Mouse (Mus musculus) CH12.LX (cell line): ENCODE results near the gene Mapk8ip3. TPM values are rescaled to one million over a fixed set of nuclear protein-coding genes. Genes with fewer than 3 reads are reported as not detected.

Experiments used
- DNase-seq: peaks from one replicate; pipeline ENCODE4 v3.0.0-alpha.2; 2013; ENCODE audit errors: extremely low read depth
- H3K27ac ChIP-seq: 2 replicates; pipeline ENCODE4 v1.5.1; 2012; ENCODE audit warnings: low read depth, mild to moderate bottlenecking, control low read depth, moderate library complexity; ENCODE audit not compliant: insufficient read depth
- H3K27me3 ChIP-seq: replicated peaks from 2 replicates; pipeline ENCODE3; 2012; ENCODE audit warnings: inconsistent platforms
- H3K36me3 ChIP-seq, 2 experiments: replicated peaks in 1 of 2; 2 replicates each; pipeline versions ENCODE3 to v1.6.1; 2012; ENCODE audit warnings: inconsistent platforms in 1 of 2, low read length in 1 of 2, mild to moderate bottlenecking in 1 of 2, mixed read lengths in 1 of 2, moderate library complexity in 1 of 2; ENCODE audit not compliant: control insufficient read depth in 1 of 2, insufficient read depth in 1 of 2
- H3K4me1 ChIP-seq, 2 experiments: 2 replicates each; pipeline ENCODE4 v1.6.1; 2012; ENCODE audit warnings: inconsistent platforms in 1 of 2, moderate library complexity in 1 of 2; ENCODE audit not compliant: insufficient read depth in 2 of 2, control insufficient read depth in 1 of 2
- H3K4me2 ChIP-seq: 2 replicates; pipeline ENCODE4 v1.6.1; 2012; ENCODE audit warnings: low read depth, mild to moderate bottlenecking, control low read depth; ENCODE audit not compliant: poor library complexity, insufficient read depth, severe bottlenecking
- H3K4me3 ChIP-seq, 3 experiments: fragments of 150-350 bp in 1 of 3; sonication (generic) in 1 of 3; replicated peaks in 1 of 3; 2 replicates each; pipeline versions ENCODE3 to v1.5.1; 2011 to 2012; ENCODE audit warnings: low read depth in 2 of 3, low read length in 2 of 3, mild to moderate bottlenecking in 2 of 3, moderate library complexity in 2 of 3, control low read depth in 1 of 3, improper control_type of control experiment in 1 of 3, inconsistent platforms in 1 of 3, mixed read lengths in 1 of 3; ENCODE audit not compliant: poor library complexity in 1 of 3
- H3K79me2 ChIP-seq: replicated peaks from 2 replicates; pipeline ENCODE4 v1.6.1; 2012; ENCODE audit warnings: mild to moderate bottlenecking, moderate library complexity; ENCODE audit not compliant: control insufficient read depth, poor library complexity, insufficient read depth, severe bottlenecking; ENCODE audit errors: extremely low read depth
- H3K9ac ChIP-seq: 2 replicates; pipeline ENCODE4 v1.6.1; 2012; ENCODE audit warnings: low read depth, mild to moderate bottlenecking, control low read depth, moderate library complexity; ENCODE audit not compliant: insufficient read depth
- H3K9me3 ChIP-seq: replicated peaks from 2 replicates; pipeline ENCODE3; 2012; ENCODE audit warnings: low read length, inconsistent platforms, mixed read lengths
- CTCF ChIP-seq, 2 experiments: IDR thresholded peaks in 1 of 2; conservative IDR thresholded peaks in 1 of 2; 2 replicates each; pipeline ENCODE4 v1.5.1; 2011 to 2012; ENCODE audit warnings: low read depth in 2 of 2, low read length in 2 of 2, improper control_type of control experiment in 1 of 2, inconsistent platforms in 1 of 2, mild to moderate bottlenecking in 1 of 2, moderate library complexity in 1 of 2
- JUND ChIP-seq: conservative IDR thresholded peaks from 2 replicates; pipeline ENCODE4 v1.6.1; 2011; ENCODE audit warnings: low read depth, low read length, improper control_type of control experiment
- MYC ChIP-seq: IDR thresholded peaks from 2 replicates; pipeline ENCODE4 v1.6.1; 2011; ENCODE audit warnings: low read depth, mild to moderate bottlenecking, improper control_type of control experiment, low read length
- SIN3A ChIP-seq: IDR thresholded peaks from 2 replicates; pipeline ENCODE4 v1.6.1; 2012; ENCODE audit warnings: low read length, improper control_type of control experiment, inconsistent platforms
- TCF12 ChIP-seq: IDR thresholded peaks from 2 replicates; pipeline ENCODE4 v1.6.1; 2014; ENCODE audit warnings: low read depth, mild to moderate bottlenecking, inconsistent platforms, low read length, improper control_type of control experiment
- USF1 ChIP-seq: IDR thresholded peaks from 2 replicates; pipeline ENCODE4 v1.6.1; 2014; ENCODE audit warnings: low read depth, mild to moderate bottlenecking, inconsistent platforms, low read length, improper control_type of control experiment
- USF2 ChIP-seq: conservative IDR thresholded peaks from 2 replicates; pipeline ENCODE4 v1.6.1; 2011; ENCODE audit warnings: low read depth, low read length, improper control_type of control experiment
- ZKSCAN1 ChIP-seq: IDR thresholded peaks from 2 replicates; pipeline ENCODE4 v1.6.1; 2012; ENCODE audit warnings: low read depth, inconsistent platforms, low read length, improper control_type of control experiment, borderline replicate concordance
- ZNF384 ChIP-seq: IDR thresholded peaks from 2 replicates; pipeline ENCODE4 v1.6.1; 2012; ENCODE audit warnings: low read depth, low read length, improper control_type of control experiment, inconsistent platforms
- dilution Hi-C: fragments of 300-500 bp; cut with MboI; formaldehyde crosslinking; loops from 2 replicates; pipeline ENCODE4 v1.14.3; 2020; ENCODE audit warnings: low sequenced_read_pairs; ENCODE audit not compliant: extremely low pct_unique_long_range_greater_than_20kb, extremely low pct_ligation_motif_present
- in situ Hi-C: fragments of 300-500 bp; cut with MboI; formaldehyde crosslinking; loops from 3 replicates; pipeline ENCODE4 v1.14.3; 2019; ENCODE audit warnings: low sequenced_read_pairs, low pct_ligation_motif_present, low pct_unique_long_range_greater_than_20kb, mixed read lengths
- polyA plus RNA-seq: library from polyadenylated mRNA; unstranded; fragments of >175 nt; gene quantifications from 2 replicates; pipeline ENCODE4 v1.2.1, GENCODE M21; 2012; ENCODE audit warnings: low read depth; ENCODE audit not compliant: insufficient read length
- total RNA-seq, 2 experiments: library from RNA; depleted of rRNA; stranded (reverse); fragments of 300-350 nt in 1 of 2; fragments of >200 nt in 1 of 2; gene quantifications; 2 replicates each; pipeline ENCODE4 v1.2.3; 2012 to 2014

Mapk8ip3 gene
- total and polyA plus RNA-seq, 3 experiments: 14.5 to 44.0 (median 34.1) TPM

GRCm38 (mm10) chr17:24937266-24937665 lies 489 bp upstream of the Mapk8ip3 start:
- peaks cover 39% of the 10 kb centered on the region for H3K79me2 ChIP-seq

DNA sequence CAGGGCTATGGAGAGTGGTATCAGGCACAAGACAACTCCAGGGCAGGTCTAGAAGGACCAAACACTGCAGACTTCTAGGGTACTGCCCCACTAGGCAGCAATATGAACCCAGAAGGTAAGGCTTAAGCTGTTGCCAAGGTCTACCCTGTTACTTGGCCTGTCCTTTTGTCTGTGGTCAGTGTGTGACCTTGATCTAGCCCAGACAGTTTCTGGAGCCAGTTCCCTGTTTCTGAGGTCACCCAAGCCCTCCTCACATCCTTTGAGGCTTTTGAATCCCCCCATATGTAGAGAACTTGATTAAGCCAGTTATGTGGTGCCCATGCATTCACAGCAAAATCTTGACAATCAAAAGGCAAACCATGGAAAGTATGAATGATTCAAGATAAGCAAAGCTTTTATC lies 1.1 kb downstream of the Mapk8ip3 start:
- peak overlapping the region; percentile 90 for H3K4me2 ChIP-seq
- peak overlapping the region; percentile 75 for H3K9ac ChIP-seq
- H3K27me3 ChIP-seq: no peaks in the 10 kb centered on the region
- no peak overlapping the region for H3K27ac ChIP-seq
- peaks cover 7 to 34% of the 10 kb centered on the region in 2 experiments for H3K36me3 ChIP-seq
- dilution Hi-C loops: no loop called here
- H3K9me3 ChIP-seq: no peaks in the 10 kb centered on the region
- H3K4me3 ChIP-seq: peak overlapping the region; percentile 74 to 99 (median 98)
- no peak for TF ChIP-seq ZKSCAN1
- H3K79me2 ChIP-seq: peaks cover 52% of the 10 kb centered on the region
- H3K4me1 ChIP-seq: peaks cover 8 to 34% of the 10 kb centered on the region in 2 experiments; a peak in 3 of 4 replicates
- in situ Hi-C loops: no loop called here
- DNase-seq: no peak

More at GRCm38 (mm10) chr17:24937266-24937665, 489 bp upstream of the Mapk8ip3 start:
- H3K27ac ChIP-seq: peak overlapping the region; percentile 65
- H3K9ac ChIP-seq: peak overlapping the region; percentile 88
- H3K27me3 ChIP-seq: no peaks in the 10 kb centered on the region
- peaks cover 5 to 33% of the 10 kb centered on the region in 2 experiments for H3K36me3 ChIP-seq
- dilution Hi-C loops (no loop called here), in situ Hi-C loops (no loop called here)
- H3K4me1 ChIP-seq: peaks cover 8 to 43% of the 10 kb centered on the region in 2 experiments; a peak in 3 of 4 replicates
- H3K4me3 ChIP-seq: peak overlapping the region; percentile 74 to 99 (median 98)
- TF ChIP-seq USF2 (no peak), MYC (no peak; the same call in 1 of the 2 replicates), JUND (0 out of 2 replicates have a peak, but pooled peaks have one; percentile 7), CTCF (conservative IDR thresholded peaks at IDR 0.05 in 1 of 2, IDR thresholded peaks at IDR 0.05 in 1 of 2; ENCODE audit: low read depth in 2 of 2, low read length in 2 of 2) (peak in 1 of 2 experiments; percentile 47; a peak in 2 of 4 replicates), TCF12 (no peak), ZNF384 (peak; percentile 59; the same call in 1 of the 2 replicates)
- H3K4me2 ChIP-seq: peak overlapping the region; percentile 67
- no peaks in the 10 kb centered on the region for H3K9me3 ChIP-seq
- DNase-seq: no peak

DNA sequence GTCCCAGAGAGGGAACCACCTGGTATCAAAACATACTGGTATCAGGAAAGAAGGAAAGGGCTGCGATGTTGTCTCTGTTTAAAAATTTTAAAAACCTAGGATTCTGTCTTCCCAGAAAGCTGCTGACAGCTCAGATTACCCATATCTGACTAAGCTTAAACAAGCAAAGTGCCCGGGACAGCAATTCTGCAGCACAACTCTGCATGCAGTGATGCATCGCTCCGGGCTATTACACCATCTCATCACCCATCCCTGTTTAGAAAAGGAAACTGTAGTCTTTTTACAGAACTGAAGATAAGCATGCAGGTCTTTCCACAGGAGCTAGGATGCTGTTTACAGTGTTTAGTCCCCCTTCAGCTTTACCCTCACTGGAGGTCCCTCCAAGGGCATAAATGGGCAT lies 1.9 kb downstream of the Mapk8ip3 start:
- no peak for DNase-seq
- TF ChIP-seq SIN3A (0 out of 2 replicates have a peak, but pooled peaks have one; percentile 32), USF1 (no peak)
- TF ChIP-seq, all 38 proteins: peak for 1
- peak overlapping the region in 2 of 3 experiments; percentile 74 to 98 for H3K4me3 ChIP-seq
- H3K36me3 ChIP-seq: peaks cover 7 to 38% of the 10 kb centered on the region in 2 experiments
- peak overlapping the region; percentile 90; the same call in 1 of the 2 replicates for H3K4me2 ChIP-seq
- H3K4me1 ChIP-seq: peaks cover 8 to 32% of the 10 kb centered on the region in 2 experiments; a peak in 3 of 4 replicates
- H3K27me3 ChIP-seq: no peaks in the 10 kb centered on the region
- in situ Hi-C loops: no loop called here
- H3K79me2 ChIP-seq: peaks cover 59% of the 10 kb centered on the region
- no peaks in the 10 kb centered on the region for H3K9me3 ChIP-seq
- dilution Hi-C loops: no loop called here
- peak overlapping the region; percentile 21; the same call in 1 of the 2 replicates for H3K9ac ChIP-seq
- no peak overlapping the region for H3K27ac ChIP-seq
